Mouse (Mus musculus) monocyte, adult 5-6 weeks (primary cell): ENCODE measurements around the gene Jmjd1c. TPM values are rescaled to one million over a fixed set of nuclear protein-coding genes. Genes with fewer than 3 reads are reported as not detected.

Source experiments
- ATAC-seq: fragments of 153-309, 156-312 bp; replicated peaks from 2 replicates; pipeline ENCODE4 v1.8.0; 2017; ENCODE audit warnings: mild to moderate bottlenecking; ENCODE audit not compliant: low TSS enrichment, insufficient number of reproducible peaks, severe bottlenecking, poor library complexity, low FRiP score
- total RNA-seq: library from RNA; stranded (forward); fragments of 200-1000, 200-491, 200-594 nt; gene quantifications from 3 replicates; pipeline ENCODE4 v1.2.3, GENCODE M21; 2017

The Jmjd1c gene
- total RNA-seq: 110 to 165 TPM (median 124 TPM) in 3 replicates

DNA sequence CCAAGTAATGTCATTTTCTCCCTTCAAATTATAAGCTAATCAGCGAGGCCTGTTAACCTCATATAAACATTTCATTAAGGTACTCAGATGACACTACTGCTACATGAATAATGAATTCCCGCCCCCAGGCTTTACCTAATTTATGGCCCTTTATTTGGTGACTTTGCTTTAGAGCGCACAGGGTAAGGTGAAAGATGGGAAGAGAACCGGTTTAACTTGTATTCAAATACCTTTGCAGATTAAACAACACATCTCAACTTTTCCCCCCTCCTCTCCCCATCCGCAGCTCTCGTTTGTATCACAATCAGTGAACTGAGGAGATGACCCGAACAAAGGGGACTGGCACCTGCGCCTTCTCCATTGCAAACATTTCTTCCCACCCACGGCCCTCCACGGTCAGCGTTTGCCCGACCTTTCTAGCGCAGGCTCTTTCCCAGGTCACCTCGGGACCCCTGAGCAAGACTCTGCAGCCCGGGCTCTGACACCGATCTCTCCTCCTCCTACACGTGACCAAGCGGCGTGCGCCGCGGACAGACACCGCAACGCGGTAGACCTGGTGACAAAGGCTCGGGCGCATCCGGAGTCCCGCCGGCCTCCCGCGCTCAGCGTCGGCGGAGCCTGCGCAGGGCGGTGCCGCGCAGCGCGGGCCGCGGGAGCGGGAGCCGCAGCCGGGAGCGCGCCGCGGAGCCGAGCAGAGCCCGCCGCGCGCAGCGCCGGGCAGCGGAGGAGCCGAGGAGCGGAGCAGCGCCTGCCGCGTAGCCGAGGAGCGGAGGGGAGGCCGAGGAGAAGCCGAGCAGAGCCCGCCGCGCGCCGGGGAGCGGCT lies at the start of gene Jmjd1c:
TSS of gene Jmjd1c (plus strand) at position 328 of the 823 bp plus-strand sequence.
- ATAC-seq: no peak; the same call in 1 of the 2 replicates

- ATAC-seq: no peak
Measured at GRCm38 (mm10) chr10:67047712-67048645, 47.9 kb upstream of the Jmjd1c start.

- ATAC-seq: peak; percentile 81
Measured at GRCm38 (mm10) chr10:67048871-67049615, 46.9 kb upstream of the Jmjd1c start.

- no peak for ATAC-seq
Measured at GRCm38 (mm10) chr10:67049621-67050020, 46.3 kb upstream of the Jmjd1c start.

- no peak for ATAC-seq
Measured at GRCm38 (mm10) chr10:67050766-67051165, 45.2 kb upstream of the Jmjd1c start.

- no peak for ATAC-seq
Measured at GRCm38 (mm10) chr10:67051466-67051865, 44.5 kb upstream of the Jmjd1c start.

- ATAC-seq: no peak
Measured at GRCm38 (mm10) chr10:67052429-67052828, 43.5 kb upstream of the Jmjd1c start.

DNA sequence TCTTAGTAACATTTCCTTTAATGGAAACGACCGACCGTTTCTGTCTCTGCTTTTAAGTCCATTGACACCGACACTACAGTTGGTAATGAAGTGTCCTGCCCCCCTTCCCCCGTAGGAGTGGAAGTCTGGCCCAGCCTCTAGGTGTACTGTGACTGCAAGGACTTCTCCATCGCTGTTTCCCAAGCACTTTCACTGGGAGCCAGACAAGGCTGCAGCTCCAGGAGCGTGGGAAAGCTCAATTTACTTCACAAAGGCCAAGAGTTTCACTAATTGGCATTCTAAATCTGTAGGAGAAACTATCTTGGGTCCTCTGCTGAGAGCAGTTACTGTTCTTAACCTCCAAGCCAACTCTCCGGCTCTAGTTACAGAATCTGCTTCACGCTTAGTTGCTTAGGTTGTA lies 42.5 kb upstream of the Jmjd1c start:
- no peak for ATAC-seq

- ATAC-seq: no peak
Measured at GRCm38 (mm10) chr10:67055867-67056856, 39.8 kb upstream of the Jmjd1c start.

GRCm38 (mm10) chr10:67057208-67057607 lies 38.7 kb upstream of the Jmjd1c start:
- no peak for ATAC-seq

GRCm38 (mm10) chr10:67057696-67058095 lies 38.2 kb upstream of the Jmjd1c start:
- no peak for ATAC-seq

GRCm38 (mm10) chr10:67058297-67058696 lies 37.6 kb upstream of the Jmjd1c start:
- no peak for ATAC-seq

- ATAC-seq: no peak
Measured at GRCm38 (mm10) chr10:67058702-67059101, 37.2 kb upstream of the Jmjd1c start.

- no peak for ATAC-seq
Measured at GRCm38 (mm10) chr10:67061367-67061801, 34.5 kb upstream of the Jmjd1c start.

GRCm38 (mm10) chr10:67061823-67062222 lies 34.1 kb upstream of the Jmjd1c start:
- ATAC-seq: no peak

GRCm38 (mm10) chr10:67065277-67065887 lies 30.5 kb upstream of the Jmjd1c start:
- no peak for ATAC-seq

DNA sequence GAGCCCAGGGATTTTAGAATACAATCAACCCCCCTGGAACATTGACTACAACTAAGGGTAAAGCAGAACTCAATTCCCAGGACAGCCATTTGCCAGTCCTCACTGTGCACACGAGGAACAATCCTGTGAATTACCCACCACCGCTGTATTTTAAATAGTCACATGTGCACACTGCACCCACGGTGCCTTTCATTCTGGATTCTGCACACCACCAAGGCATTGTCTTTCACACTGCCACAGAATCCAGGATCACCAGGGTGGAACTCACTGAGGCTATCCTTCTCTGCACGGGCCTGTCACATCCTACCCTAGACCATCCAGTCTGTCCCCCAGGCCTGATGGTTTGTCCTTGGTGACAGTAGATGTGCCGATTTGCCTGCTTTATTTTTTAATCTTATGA lies 30.0 kb upstream of the Jmjd1c start:
- no peak for ATAC-seq
